Mouse (Mus musculus) liver, adult 10 weeks (tissue): Measurements from ENCODE around the gene Catsperz. TPM values are rescaled to one million over a fixed set of nuclear protein-coding genes. Genes with fewer than 3 reads are reported as not detected.

ENCODE experiments used
- polyA plus RNA-seq: library from polyadenylated mRNA; stranded (reverse); fragments of 350-450 nt; fragmentation: Illumina TruSeq; extraction: RNeasy Lipid Tissue Mini Kit (QIAGEN cat#74804); gene quantifications from one replicate; pipeline ENCODE4 v1.2.3, GENCODE M21; 2014; ENCODE audit warnings: low read depth, low replicate concordance

Catsperz gene
- polyA plus RNA-seq = not detected

DNA sequence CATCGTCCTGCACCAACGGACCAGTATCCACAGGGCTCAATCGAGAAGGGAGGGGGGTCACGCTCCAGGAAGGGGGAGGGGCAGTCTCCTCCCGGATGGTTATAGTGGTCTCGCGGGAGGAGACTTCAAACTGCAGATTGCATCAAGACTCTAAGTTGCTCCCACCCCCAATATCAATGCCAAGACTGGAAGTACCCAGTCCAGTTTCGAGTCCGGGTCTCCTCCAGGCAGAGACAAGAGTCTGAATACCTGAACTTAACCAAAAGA, at the start of gene Catsperz:
Gene Catsperz (minus strand): TSS at position 74 of the 267 bp plus-strand sequence.

DNA sequence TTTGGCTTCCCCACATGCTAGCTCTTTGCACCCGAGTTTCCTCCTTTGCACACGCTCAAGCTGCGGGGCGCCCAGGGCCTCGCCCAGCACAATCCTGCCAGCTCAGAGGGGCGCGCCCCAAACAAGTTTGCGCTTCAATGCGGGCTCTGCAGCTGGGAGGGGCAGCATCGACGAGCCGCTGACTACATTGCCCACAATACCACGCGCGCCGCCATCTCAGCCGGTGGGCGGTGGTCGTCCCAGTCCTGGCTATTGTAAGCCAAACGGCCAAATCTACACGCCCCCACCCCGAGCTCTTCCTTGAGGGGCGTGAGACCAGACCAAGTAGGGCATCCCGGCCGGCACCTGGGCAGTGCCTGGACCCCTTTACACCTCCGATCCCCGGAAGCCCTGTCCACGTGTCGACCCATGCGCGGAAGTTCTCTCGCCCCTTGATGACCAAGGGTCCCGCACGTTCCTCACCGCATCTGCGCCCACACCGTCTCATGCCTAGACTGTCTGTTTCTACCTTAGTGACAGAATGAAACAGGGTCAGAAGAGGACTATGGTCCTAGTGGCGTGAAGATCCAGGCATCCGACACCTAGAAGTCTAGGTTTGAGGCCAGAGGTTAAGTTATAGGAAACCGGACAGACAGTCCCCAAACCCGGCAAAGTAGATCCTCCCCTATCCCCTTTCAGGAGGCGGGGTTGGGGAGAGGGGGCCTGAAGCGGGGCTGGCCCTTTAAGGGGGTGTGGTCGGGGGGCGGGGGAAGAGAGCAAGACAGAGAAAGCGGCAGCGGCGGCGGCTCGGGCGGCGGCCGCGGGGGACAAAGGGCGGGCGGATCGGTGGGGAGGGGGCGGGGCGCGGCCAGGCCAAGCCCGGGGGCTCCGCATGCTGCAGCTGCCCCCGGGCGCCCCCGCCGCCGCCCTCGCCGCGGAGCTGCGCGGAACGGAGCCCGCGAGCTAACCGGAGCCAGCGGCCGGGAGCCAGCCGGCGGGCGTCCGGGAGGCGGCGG, 49.3 kb upstream of the Catsperz start, which contains the start of gene Ppp1r14b:
Gene Ppp1r14b (plus strand): TSS at position 758 of the 995 bp plus-strand sequence.

DNA sequence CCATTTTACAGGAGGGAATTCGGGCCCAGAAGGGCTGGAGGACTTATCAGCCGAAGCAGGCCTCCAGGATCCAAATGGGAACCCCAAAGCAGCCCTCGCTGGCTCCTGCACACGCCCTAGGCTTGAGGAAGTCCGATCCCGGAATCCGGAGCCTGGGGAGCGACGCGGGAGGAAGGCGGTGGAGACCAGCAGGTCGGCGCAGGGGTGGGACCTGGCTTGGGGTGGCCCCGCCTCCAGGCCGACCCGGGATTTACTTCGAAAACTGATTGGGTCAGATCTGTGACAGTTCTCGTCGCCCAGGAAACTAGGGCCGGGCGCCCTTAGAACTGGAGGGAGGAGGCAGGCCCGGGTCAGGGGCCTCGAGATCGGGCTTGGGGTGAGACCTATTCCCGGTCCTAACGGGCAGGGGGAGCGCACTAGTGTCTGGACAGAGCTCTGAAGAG, 17.1 kb upstream of the Catsperz start, which contains the start of gene Gpr137:
Gene Gpr137 (minus strand): TSS at position 232 of the 443 bp plus-strand sequence.

DNA sequence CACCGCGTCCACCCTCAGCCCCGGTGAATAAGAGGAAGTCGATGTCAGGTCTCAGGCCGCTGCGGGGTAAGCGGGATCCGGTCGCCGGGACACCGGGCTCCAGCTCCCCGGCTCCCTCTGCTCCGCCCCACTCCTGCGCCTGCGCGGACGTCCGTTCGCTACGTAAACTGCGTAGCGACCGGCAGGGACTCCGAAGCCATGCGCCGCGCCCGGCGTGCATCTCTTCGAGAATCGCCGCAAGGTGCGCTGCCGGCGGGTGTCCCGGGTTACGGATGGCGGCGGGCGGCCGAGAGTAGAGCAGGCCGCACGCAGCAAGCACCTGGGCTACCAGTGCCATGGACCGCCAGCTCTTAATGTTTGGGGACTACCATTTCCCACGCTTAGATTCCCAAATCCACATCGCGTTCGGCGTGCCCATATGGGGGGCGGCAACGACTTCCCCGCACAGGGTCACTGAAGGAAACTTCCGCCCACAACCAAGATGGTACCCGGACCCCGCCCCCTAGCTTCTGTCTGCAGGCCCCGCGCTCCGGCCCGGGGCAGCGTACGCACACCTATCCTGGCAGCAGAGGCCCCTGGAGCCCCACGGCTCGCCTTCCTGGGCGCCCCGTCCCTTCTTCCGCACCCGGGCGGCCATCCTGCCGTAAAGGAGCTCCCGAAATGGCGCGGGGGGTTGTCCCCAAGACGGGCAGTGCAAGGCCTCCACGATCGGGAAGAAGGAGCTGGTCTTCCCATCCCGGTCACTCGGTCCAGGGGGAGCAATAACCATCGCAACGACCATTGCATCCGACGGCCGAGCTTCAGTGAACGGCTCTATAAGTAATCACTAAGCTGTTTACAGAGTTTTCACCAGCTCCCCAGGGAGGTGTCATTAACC, 16.4 kb upstream of the Catsperz start, which contains the start of gene Bad:
Gene Bad (plus strand): TSS at position 490 of the 877 bp plus-strand sequence.

DNA sequence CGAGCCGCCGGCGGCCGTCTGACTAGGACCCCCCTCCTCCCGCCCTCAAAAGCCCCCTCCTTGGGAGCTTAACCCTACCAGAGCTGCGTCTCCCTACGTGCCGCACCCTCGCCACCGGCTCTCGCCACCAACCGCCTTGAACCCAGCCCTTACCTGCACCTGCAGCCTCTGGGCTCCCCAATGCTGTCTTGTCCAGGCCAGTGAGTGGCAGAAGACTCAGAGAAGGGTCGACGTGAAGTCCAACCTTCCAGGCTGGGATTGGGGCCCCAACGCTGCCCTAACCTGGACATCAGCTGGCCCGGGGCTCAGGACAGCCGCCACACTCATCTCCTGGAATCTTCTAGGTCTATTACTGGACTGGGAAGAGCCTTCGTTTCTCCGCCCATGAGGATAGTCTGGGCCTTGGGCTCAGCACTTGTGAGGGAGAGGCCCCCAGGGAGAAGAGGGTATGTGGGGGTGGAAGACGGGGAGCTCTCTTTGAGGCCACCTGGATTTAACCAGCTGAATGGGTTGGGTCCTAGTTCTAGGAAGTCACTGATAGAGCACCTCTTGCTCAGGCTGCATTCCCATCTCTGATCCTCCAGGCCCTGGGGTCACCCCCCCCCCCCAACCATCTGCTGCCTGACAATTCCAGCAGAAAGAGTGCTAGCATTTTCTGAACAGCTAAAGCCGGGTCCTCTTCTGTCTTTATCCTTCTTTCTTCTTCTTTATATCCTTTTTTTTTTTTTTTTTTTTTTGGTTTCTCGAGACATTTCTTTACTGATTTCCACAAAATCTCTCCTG, 9.2 kb upstream of the Catsperz start, which contains the start of gene Kcnk4:
Gene Kcnk4 (minus strand): TSS at position 321 of the 783 bp plus-strand sequence.

DNA sequence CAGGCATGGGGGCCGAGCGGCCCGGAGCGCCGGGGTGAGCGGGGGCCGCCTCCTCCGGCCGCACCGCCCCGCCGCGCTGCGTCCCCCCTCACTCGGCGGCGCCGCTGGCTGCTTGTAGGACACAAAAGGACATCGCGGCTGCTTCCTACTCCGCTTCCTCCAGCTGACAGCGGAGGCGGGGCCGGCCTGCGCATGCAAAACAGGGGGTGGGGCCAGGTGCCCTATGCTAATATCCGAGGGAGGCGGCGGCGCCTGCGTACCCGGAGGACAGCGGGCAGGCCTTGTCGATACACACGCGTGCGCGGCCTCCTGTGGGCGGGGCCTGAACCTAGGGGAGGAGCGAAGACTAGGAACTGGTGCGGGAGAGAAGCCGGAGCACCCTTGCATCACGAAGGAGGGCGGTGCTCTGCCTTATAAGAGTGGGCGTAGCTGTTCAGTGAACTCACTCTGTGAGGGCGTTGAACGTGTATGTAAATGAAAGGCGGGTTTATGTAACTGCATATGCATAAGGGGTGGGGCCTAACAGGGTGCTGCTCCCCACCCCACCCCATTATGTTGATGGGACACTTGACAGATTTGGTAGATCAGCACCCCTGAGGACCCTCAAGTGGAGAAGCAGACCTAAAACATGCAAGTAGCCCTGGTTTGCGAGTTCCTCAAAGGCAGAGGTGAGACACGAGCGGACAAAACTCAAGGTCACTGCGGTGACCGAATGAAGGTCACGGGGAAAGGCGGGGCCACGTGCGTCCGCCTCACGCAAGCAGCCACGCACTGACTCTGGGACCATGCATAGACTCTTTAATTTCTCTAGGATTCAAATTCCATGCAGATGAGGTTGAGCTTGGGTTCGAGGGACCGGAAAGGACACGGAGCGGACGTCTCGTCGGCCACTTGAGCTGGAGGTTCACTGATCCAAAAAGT, 3.3 kb downstream of the Catsperz start, which contains the start of gene Esrra:
Gene Esrra (minus strand): TSS at position 167 of the 921 bp plus-strand sequence.

DNA sequence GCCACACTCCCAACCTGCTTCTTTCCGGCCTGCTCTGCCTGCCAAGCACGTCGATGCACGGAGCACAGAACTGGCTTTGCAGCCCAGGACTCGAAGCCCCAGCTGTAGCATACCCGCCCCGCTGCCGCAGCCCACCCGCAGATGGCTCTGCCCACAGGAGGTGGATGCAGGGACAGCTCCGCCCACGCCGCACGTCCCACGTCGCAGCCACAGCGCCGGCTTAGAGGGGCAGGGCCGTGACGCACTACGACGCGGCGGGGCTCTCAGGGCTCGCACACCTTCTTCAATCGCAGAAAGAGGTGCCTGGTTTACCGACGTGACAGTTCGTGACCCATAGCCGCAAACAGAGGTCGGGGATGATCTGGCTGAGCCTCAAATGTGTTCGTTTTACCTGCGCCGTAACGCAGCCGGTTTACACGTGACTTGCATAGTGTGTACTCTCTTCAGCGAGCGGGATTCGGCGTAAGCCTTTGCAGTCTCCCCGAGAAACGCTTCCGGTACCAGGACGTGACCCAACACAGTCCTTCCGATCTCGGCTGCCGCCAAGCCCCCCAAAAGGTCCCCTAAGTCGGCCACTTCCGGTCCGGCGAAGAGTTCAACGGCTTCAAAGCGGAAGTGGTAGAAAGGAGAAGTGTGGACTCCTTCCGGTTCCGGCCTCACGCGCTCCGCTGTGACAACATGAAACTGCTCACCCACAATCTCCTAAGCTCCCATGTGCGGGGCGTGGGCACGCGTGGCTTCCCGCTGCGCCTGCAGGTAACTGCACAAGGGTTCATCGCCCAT, 15.5 kb downstream of the Catsperz start, which contains the start of the genes Trmt112 and Prdx5:
Gene Trmt112 (plus strand): TSS at position 192 of the 783 bp plus-strand sequence.
Gene Prdx5 (minus strand): TSS at position 600 of the 783 bp plus-strand sequence.

Other genes starting within 250 kb of the Catsperz start
- gene Rps6ka4, start 84.7 kb downstream of the Catsperz start, polyA plus RNA-seq = not detected
- gene Ccdc88b, start 67.2 kb downstream of the Catsperz start, polyA plus RNA-seq = not detected
- 20.7 TPM for gene Trmt112, start 15.7 kb downstream of the Catsperz start, polyA plus RNA-seq
- gene Prdx5, start 15.3 kb downstream of the Catsperz start, polyA plus RNA-seq = 53.2 TPM
- gene Esrra, start 3.6 kb downstream of the Catsperz start, polyA plus RNA-seq = 2.0 TPM
- gene Kcnk4, start 9.1 kb upstream of the Catsperz start, polyA plus RNA-seq = not detected
- gene Bad, start 16.5 kb upstream of the Catsperz start, polyA plus RNA-seq = 0.90 TPM
- gene Gpr137, start 17.1 kb upstream of the Catsperz start, polyA plus RNA-seq = 0.98 TPM
- gene Ppp1r14b, start 49.6 kb upstream of the Catsperz start, polyA plus RNA-seq = 2.9 TPM
- gene Plcb3, start 51.1 kb upstream of the Catsperz start, polyA plus RNA-seq = 1.5 TPM
- 20.9 TPM for gene Fkbp2, start 55.1 kb upstream of the Catsperz start, polyA plus RNA-seq
- 3.3 TPM for gene Vegfb, start 62.3 kb upstream of the Catsperz start, polyA plus RNA-seq
- gene Dnajc4, start 67.2 kb upstream of the Catsperz start, polyA plus RNA-seq = 2.7 TPM
- gene Nudt22, start 70.7 kb upstream of the Catsperz start, polyA plus RNA-seq = not detected
- 0.58 TPM for gene Trpt1, start 70.8 kb upstream of the Catsperz start, polyA plus RNA-seq
- 0.16 TPM for gene Fermt3, start 94.1 kb upstream of the Catsperz start, polyA plus RNA-seq
- 34.1 TPM for gene Stip1, start 114.6 kb upstream of the Catsperz start, polyA plus RNA-seq
- 9.3 TPM for gene Macrod1, start 131.4 kb upstream of the Catsperz start, polyA plus RNA-seq
- not detected for gene Flrt1, start 180.3 kb upstream of the Catsperz start, polyA plus RNA-seq